Mouse (Mus musculus): Measurements from ENCODE around the gene Chd2. TPM values are rescaled to one million over a fixed set of nuclear protein-coding genes. Genes with fewer than 3 reads are reported as not detected.

Gene Chd2
- polyA plus RNA-seq, 1 experiment from 2014 or later, result 44.7 TPM

DNA sequence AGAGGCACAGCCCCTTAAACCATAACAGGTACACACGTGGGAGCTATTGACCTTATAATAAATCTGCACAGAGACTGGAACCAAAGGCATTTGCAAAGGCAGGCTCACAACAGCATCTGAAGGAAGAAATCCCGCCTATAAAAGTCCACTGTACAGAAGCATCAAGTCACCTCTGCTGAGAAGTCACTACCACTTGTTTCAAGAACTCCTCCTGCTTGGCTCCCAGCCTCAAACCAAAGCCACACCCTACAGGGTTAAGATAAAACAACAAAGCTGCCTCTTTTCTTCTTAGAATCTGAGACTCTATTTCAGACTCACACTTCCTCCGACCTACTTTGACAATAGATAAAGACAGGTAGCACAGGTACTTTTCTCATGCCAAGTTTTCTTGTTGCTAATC, 62.1 kb downstream of the Chd2 start:
- Histone ChIP-seq H3K9ac (ENCODE audit: low read length) (no peak overlapping the region), H3K9me3 (ENCODE audit: control insufficient read depth, low read length) (no peaks in the 10 kb centered on the region), H3K36me3 (ENCODE audit: control insufficient read depth, insufficient read depth, low read length) (peaks cover 13% of the 10 kb centered on the region), H3K4me3 (ENCODE audit: low read depth, low read length) (no peak overlapping the region), H3K27me3 (ENCODE audit: control insufficient read depth, insufficient read depth, low read length) (no peaks in the 10 kb centered on the region), H3K4me1 (ENCODE audit: control insufficient read depth, insufficient read depth, low read length) (no peaks in the 10 kb centered on the region), H3K27ac (ENCODE audit: low read depth, low read length) (no peak overlapping the region), H3K4me2 (ENCODE audit: low read depth) (no peak overlapping the region)
- no peak for ATAC-seq (ENCODE audit: insufficient read depth, low FRiP score, low TSS enrichment)
- no peak for DNase-seq (ENCODE audit: low spot score)
- 79% methylated on average over 3 of the region's 3 CpGs for WGBS

DNA sequence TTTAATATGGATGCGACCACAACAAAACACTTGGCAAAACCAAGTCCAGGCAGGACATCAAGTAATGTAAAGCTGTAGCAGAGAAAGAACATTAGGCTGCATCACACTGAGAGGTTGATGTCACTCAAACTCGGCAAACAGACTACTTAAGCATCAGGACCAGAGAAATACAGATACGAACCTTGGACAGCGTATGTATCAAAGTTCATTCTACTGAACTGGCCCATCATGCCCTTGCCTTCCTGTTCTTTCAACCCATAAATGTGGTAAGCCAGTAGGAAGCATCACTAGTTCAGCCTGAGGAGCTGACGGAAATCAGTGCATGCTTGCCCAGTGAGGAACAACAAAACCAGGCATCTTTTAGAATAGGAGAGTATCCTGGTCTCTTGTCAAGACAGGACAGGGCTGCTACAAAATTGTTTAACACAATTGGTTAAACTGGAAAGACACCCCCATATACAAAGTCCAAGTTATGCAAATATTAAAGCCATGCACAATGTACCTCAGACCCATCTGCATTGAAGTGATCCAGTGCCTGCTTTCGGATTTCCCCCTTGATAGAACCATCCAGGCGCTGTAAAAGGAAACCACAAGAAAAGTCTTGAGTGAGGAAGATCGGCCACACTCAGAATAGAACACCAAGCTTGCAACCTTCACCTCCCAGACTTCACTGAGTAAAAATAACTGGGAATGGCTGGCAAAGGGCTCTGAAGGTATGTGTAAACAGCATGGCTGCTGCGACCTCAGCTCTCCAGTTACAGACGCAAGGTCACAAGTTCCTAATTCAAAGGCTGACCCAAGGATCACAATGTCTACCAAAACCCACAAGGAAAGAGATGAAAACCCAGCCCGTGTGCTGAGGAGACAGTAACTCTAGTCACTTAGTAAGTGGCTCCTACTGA, 63.2 kb downstream of the Chd2 start:
- H3K27ac ChIP-seq (ENCODE audit: low read depth, low read length), result no peak overlapping the region
- no peaks in the 10 kb centered on the region for H3K27me3 ChIP-seq (ENCODE audit: control insufficient read depth, insufficient read depth, low read length)
- DNase-seq (ENCODE audit: low spot score) (no peak), ATAC-seq (ENCODE audit: insufficient read depth, low FRiP score, low TSS enrichment) (no peak)
- H3K4me1 ChIP-seq (ENCODE audit: control insufficient read depth, insufficient read depth, low read length), result no peaks in the 10 kb centered on the region
- WGBS, result 90% methylated on average over 11 of the region's 11 CpGs
- no peak overlapping the region for H3K4me3 ChIP-seq (ENCODE audit: low read depth, low read length)
- no peak overlapping the region for H3K4me2 ChIP-seq (ENCODE audit: low read depth)
- no peaks in the 10 kb centered on the region for H3K9me3 ChIP-seq (ENCODE audit: control insufficient read depth, low read length)
- no peak overlapping the region for H3K9ac ChIP-seq (ENCODE audit: low read length)
- peaks cover 21% of the 10 kb centered on the region for H3K36me3 ChIP-seq (ENCODE audit: control insufficient read depth, insufficient read depth, low read length)

GRCm38 (mm10) chr7:73467741-73468140, 73.9 kb downstream of the Chd2 start:
- no peak for ATAC-seq (ENCODE audit: insufficient read depth, low FRiP score, low TSS enrichment)

GRCm38 (mm10) chr7:73463546-73463945, 78.1 kb downstream of the Chd2 start:
- 95% methylated on average over 2 of the region's 2 CpGs for WGBS
- peaks cover 31% of the 10 kb centered on the region for H3K36me3 ChIP-seq (ENCODE audit: control insufficient read depth, insufficient read depth, low read length)
- DNase-seq (ENCODE audit: low spot score), result no peak

More at GRCm38 (mm10) chr7:73467741-73468140, 73.9 kb downstream of the Chd2 start:
- 99% methylated on average over 3 of the region's 3 CpGs for WGBS
- Histone ChIP-seq H3K27ac (ENCODE audit: low read depth, low read length) (no peak overlapping the region), H3K4me3 (ENCODE audit: low read depth, low read length) (no peak overlapping the region), H3K27me3 (ENCODE audit: control insufficient read depth, insufficient read depth, low read length) (no peaks in the 10 kb centered on the region), H3K4me2 (ENCODE audit: low read depth) (no peak overlapping the region), H3K9me3 (ENCODE audit: control insufficient read depth, low read length) (no peaks in the 10 kb centered on the region), H3K9ac (ENCODE audit: low read length) (no peak overlapping the region), H3K36me3 (ENCODE audit: control insufficient read depth, insufficient read depth, low read length) (peaks cover 33% of the 10 kb centered on the region), H3K4me1 (ENCODE audit: control insufficient read depth, insufficient read depth, low read length) (no peaks in the 10 kb centered on the region)
- DNase-seq (ENCODE audit: low spot score), result no peak

DNA sequence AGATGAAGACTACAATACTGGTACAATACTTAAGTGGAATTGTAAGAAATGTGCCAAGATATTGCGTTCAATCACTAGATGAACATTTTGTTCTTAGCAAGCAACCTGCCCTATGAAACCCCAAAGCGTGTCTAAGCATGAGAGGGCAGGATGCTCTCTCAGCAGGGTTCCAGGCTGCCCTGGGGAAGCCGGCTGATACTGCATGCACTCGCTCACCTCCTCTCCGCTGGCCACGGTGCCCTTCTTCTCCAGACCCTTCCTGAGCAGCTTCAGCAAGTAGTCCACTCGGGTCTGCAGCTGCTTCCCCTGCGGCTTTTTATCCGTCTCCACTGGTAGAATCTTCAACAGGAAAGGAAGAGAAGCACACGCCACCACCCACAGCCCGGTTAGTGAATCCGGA, 87.5 kb downstream of the Chd2 start:
- H3K4me2 ChIP-seq (ENCODE audit: low read depth), result no peak overlapping the region
- DNase-seq (ENCODE audit: low spot score) (no peak), ATAC-seq (ENCODE audit: insufficient read depth, low FRiP score, low TSS enrichment) (no peak)
- no peaks in the 10 kb centered on the region for H3K9me3 ChIP-seq (ENCODE audit: control insufficient read depth, low read length)
- H3K4me1 ChIP-seq (ENCODE audit: control insufficient read depth, insufficient read depth, low read length), result no peaks in the 10 kb centered on the region
- H3K9ac ChIP-seq (ENCODE audit: low read length), result no peak overlapping the region
- WGBS, result 82% methylated on average over 12 of the region's 12 CpGs
- no peaks in the 10 kb centered on the region for H3K27me3 ChIP-seq (ENCODE audit: control insufficient read depth, insufficient read depth, low read length)
- peaks cover 38% of the 10 kb centered on the region for H3K36me3 ChIP-seq (ENCODE audit: control insufficient read depth, insufficient read depth, low read length)
- no peak overlapping the region for H3K4me3 ChIP-seq (ENCODE audit: low read depth, low read length)
- H3K27ac ChIP-seq (ENCODE audit: low read depth, low read length), result no peak overlapping the region

More at GRCm38 (mm10) chr7:73463546-73463945, 78.1 kb downstream of the Chd2 start:
- Histone ChIP-seq H3K4me2 (ENCODE audit: low read depth) (no peak overlapping the region), H3K27ac (ENCODE audit: low read depth, low read length) (no peak overlapping the region), H3K9me3 (ENCODE audit: control insufficient read depth, low read length) (no peaks in the 10 kb centered on the region), H3K9ac (ENCODE audit: low read length) (no peak overlapping the region), H3K4me3 (ENCODE audit: low read depth, low read length) (no peak overlapping the region), H3K4me1 (ENCODE audit: control insufficient read depth, insufficient read depth, low read length) (no peaks in the 10 kb centered on the region), H3K27me3 (ENCODE audit: control insufficient read depth, insufficient read depth, low read length) (no peaks in the 10 kb centered on the region)
- no peak for ATAC-seq (ENCODE audit: insufficient read depth, low FRiP score, low TSS enrichment)

DNA sequence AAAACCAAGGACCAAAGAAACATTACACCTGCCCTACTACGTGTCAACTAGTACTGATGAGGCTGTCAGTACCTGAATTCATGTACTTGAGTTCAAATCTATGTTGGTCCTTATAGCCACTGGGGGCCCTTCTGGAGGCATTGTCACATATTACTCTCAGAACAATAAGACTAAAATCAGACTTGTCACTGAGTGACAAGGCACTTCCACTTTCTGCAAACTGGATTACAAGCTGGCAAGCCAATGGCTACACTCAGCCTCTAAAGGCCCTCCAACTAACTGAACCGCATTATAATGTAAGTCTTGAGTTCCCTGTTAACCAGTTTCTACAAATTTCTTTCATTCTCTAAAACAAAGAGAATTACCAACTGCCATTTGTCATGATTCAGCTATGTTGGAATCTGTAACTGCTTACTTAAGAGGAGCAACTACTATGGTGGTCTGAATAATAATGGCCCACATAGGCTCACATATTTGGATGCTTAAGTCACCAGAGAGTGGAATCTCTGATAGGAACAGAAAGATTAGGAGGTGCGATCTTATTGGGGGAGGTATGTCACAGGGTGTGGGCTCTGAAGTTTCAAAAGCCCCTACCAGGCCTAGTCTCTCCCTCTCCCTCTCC, 89.3 kb downstream of the Chd2 start:
- Histone ChIP-seq H3K4me1 (ENCODE audit: control insufficient read depth, insufficient read depth, low read length) (no peaks in the 10 kb centered on the region), H3K4me2 (ENCODE audit: low read depth) (no peak overlapping the region), H3K27me3 (ENCODE audit: control insufficient read depth, insufficient read depth, low read length) (no peaks in the 10 kb centered on the region), H3K27ac (ENCODE audit: low read depth, low read length) (no peak overlapping the region), H3K9me3 (ENCODE audit: control insufficient read depth, low read length) (no peaks in the 10 kb centered on the region), H3K36me3 (ENCODE audit: control insufficient read depth, insufficient read depth, low read length) (peaks cover 48% of the 10 kb centered on the region), H3K4me3 (ENCODE audit: low read depth, low read length) (no peak overlapping the region), H3K9ac (ENCODE audit: low read length) (no peak overlapping the region)
- no peak for ATAC-seq (ENCODE audit: insufficient read depth, low FRiP score, low TSS enrichment)
- WGBS, result 95% methylated on average over 3 of the region's 3 CpGs
- DNase-seq (ENCODE audit: low spot score), result no peak

- Histone ChIP-seq H3K27ac (ENCODE audit: low read depth, low read length) (no peak overlapping the region), H3K4me3 (ENCODE audit: low read depth, low read length) (no peak overlapping the region), H3K4me1 (ENCODE audit: control insufficient read depth, insufficient read depth, low read length) (no peaks in the 10 kb centered on the region), H3K27me3 (ENCODE audit: control insufficient read depth, insufficient read depth, low read length) (no peaks in the 10 kb centered on the region), H3K36me3 (ENCODE audit: control insufficient read depth, insufficient read depth, low read length) (peaks cover 53% of the 10 kb centered on the region), H3K4me2 (ENCODE audit: low read depth) (no peak overlapping the region), H3K9me3 (ENCODE audit: control insufficient read depth, low read length) (no peaks in the 10 kb centered on the region), H3K9ac (ENCODE audit: low read length) (no peak overlapping the region)
- DNase-seq (ENCODE audit: low spot score) (no peak), ATAC-seq (ENCODE audit: insufficient read depth, low FRiP score, low TSS enrichment) (no peak)
- WGBS, result 98% methylated on average over 4 of the region's 4 CpGs
Measured at GRCm38 (mm10) chr7:73451594-73451993, 90.0 kb downstream of the Chd2 start.

DNA sequence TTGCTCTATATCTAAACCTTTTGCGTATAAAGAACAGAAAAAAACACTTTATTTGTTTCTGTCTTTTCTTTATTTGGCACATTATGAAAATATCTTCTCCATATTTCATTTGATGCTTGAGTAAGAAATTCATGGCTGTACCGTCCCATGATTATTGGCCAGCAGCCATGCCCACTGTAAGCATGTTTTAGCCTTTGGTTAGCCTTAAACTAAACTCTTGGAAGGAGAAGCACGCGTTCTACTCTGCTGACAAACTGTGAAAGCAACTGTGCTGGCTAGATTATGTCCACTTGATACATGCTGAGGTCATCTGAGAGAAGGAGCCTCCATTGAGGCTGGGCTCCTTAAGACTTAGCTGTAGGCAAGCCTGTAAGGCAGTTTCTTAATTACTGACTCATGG, 99.4 kb downstream of the Chd2 start:
- DNase-seq (ENCODE audit: low spot score), result no peak
- 97% methylated on average over 4 of the region's 4 CpGs for WGBS

DNA sequence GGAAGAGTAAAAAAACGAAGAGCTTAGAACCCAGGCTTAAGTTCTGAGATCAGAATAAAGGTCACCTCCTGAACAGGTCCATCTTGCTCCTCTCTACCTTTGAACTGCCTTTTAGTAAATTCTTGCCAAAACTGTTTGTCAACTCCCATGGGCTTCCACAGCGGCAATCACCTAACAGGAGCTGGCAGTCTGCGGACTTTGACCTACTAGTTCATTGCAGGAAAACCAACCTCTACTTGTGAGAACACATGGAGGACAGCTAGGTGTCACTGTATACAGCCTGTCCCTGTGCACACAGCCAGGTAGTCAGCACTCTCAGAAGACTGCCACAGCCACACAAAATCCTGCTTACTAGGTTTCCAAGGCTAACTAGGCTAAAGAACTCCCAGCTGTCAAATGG, 99.8 kb downstream of the Chd2 start:
- Histone ChIP-seq H3K27me3 (ENCODE audit: control insufficient read depth, insufficient read depth, low read length) (no peaks in the 10 kb centered on the region), H3K9me3 (ENCODE audit: control insufficient read depth, low read length) (no peaks in the 10 kb centered on the region), H3K4me1 (ENCODE audit: control insufficient read depth, insufficient read depth, low read length) (no peaks in the 10 kb centered on the region), H3K36me3 (ENCODE audit: control insufficient read depth, insufficient read depth, low read length) (peaks cover 57% of the 10 kb centered on the region), H3K4me2 (ENCODE audit: low read depth) (no peak overlapping the region), H3K27ac (ENCODE audit: low read depth, low read length) (no peak overlapping the region), H3K9ac (ENCODE audit: low read length) (no peak overlapping the region), H3K4me3 (ENCODE audit: low read depth, low read length) (no peak overlapping the region)
- WGBS, result 97% methylated on average over 3 of the region's 3 CpGs
- no peak for ATAC-seq (ENCODE audit: insufficient read depth, low FRiP score, low TSS enrichment)
- DNase-seq (ENCODE audit: low spot score), result no peak

More for the DNA sequence above, 99.4 kb downstream of the Chd2 start:
- Histone ChIP-seq H3K36me3 (ENCODE audit: control insufficient read depth, insufficient read depth, low read length) (peaks cover 61% of the 10 kb centered on the region), H3K27ac (ENCODE audit: low read depth, low read length) (no peak overlapping the region), H3K9me3 (ENCODE audit: control insufficient read depth, low read length) (no peaks in the 10 kb centered on the region), H3K4me1 (ENCODE audit: control insufficient read depth, insufficient read depth, low read length) (no peaks in the 10 kb centered on the region), H3K4me3 (ENCODE audit: low read depth, low read length) (no peak overlapping the region), H3K9ac (ENCODE audit: low read length) (no peak overlapping the region), H3K27me3 (ENCODE audit: control insufficient read depth, insufficient read depth, low read length) (no peaks in the 10 kb centered on the region), H3K4me2 (ENCODE audit: low read depth) (no peak overlapping the region)
- no peak for ATAC-seq (ENCODE audit: insufficient read depth, low FRiP score, low TSS enrichment)

Measured in neural tube, embryonic 11.5 days (tissue).